Mouse (Mus musculus) heart, embryonic 10.5 days (tissue): ENCODE measurements around the gene Epyc. TPM values are rescaled to one million over a fixed set of nuclear protein-coding genes. Genes with fewer than 3 reads are reported as not detected.

Source experiments
- DNase-seq: peaks from one replicate; pipeline ENCODE4 v3.0.0-alpha.2; 2017; ENCODE audit warnings: low spot score
- H3K27ac ChIP-seq: fragments of 300-500 bp; sonication (generic); 2 replicates; pipeline ENCODE4 v1.5.1; 2016; ENCODE audit warnings: mild to moderate bottlenecking
- H3K27me3 ChIP-seq: fragments of 300-500 bp; sonication (generic); 2 replicates; pipeline ENCODE4 v1.6.1; 2016; ENCODE audit warnings: mild to moderate bottlenecking; ENCODE audit not compliant: poor library complexity, insufficient read depth, severe bottlenecking
- H3K36me3 ChIP-seq: fragments of 300-500 bp; sonication (generic); 2 replicates; pipeline ENCODE4 v1.6.1; 2016; ENCODE audit warnings: mild to moderate bottlenecking, moderate library complexity
- H3K4me1 ChIP-seq: fragments of 300-500 bp; sonication (generic); 2 replicates; pipeline ENCODE4 v1.6.1; 2016; ENCODE audit warnings: mild to moderate bottlenecking
- H3K4me3 ChIP-seq: fragments of 300-500 bp; sonication (generic); 2 replicates; pipeline ENCODE4 v1.5.1; 2016; ENCODE audit warnings: mild to moderate bottlenecking, moderate library complexity
- H3K9me3 ChIP-seq: fragments of 300-500 bp; sonication (generic); 2 replicates; pipeline ENCODE4 v1.6.1; 2016; ENCODE audit warnings: mild to moderate bottlenecking, moderate library complexity
- WGBS: fragments of 180-500 bp; shearing (Covaris S2); methylation state at CpG from one replicate; pipeline ENCODE4 v1.1.7; 2016; 5-methylcytosine and 5-hydroxymethylcytosine counted together
- polyA plus RNA-seq: library from polyadenylated mRNA; unstranded; fragments of >200 nt; fragmentation: Nextera tagmentation; extraction: Ambion mirVana; gene quantifications from 2 replicates; pipeline ENCODE4 v1.2.1, GENCODE M21; 2016

Gene Epyc
- polyA plus RNA-seq: 0.18 and 0.29 TPM in 2 replicates

GRCm38 (mm10) chr10:97643768-97644167 is at the start of gene Epyc:
Gene Epyc (plus strand): TSS chr10:97644068.
- H3K27ac ChIP-seq: no peak within 1 kb of the TSS
- no peaks in the 10 kb centered on the region for H3K36me3 ChIP-seq
- H3K27me3 ChIP-seq: no peaks in the 10 kb centered on the region
- no peak within 1 kb of the TSS for H3K4me3 ChIP-seq
- no peaks in the 10 kb centered on the region for H3K4me1 ChIP-seq
- no peaks in the 10 kb centered on the region for H3K9me3 ChIP-seq
- DNase-seq: no peak
- 75% methylated on average over 2 of the region's 2 CpGs for WGBS

- Histone ChIP-seq H3K4me3 (no peak overlapping the region), H3K27me3 (no peaks in the 10 kb centered on the region), H3K27ac (no peak overlapping the region), H3K36me3 (no peaks in the 10 kb centered on the region), H3K4me1 (no peaks in the 10 kb centered on the region), H3K9me3 (no peaks in the 10 kb centered on the region)
- no peak for DNase-seq
- WGBS: 66% methylated on average over 1 of the region's 1 CpGs
Observed at GRCm38 (mm10) chr10:97595680-97596079, 48.2 kb upstream of the Epyc start.

- no peak for DNase-seq
- WGBS: 68% methylated on average over 4 of the region's 4 CpGs
- no peaks in the 10 kb centered on the region for H3K4me1 ChIP-seq
- no peaks in the 10 kb centered on the region for H3K9me3 ChIP-seq
- no peaks in the 10 kb centered on the region for H3K36me3 ChIP-seq
- no peaks in the 10 kb centered on the region for H3K27me3 ChIP-seq
- H3K27ac ChIP-seq: no peak overlapping the region
- no peak overlapping the region for H3K4me3 ChIP-seq
Observed at GRCm38 (mm10) chr10:97601744-97602143, 42.1 kb upstream of the Epyc start.

- Histone ChIP-seq H3K27ac (no peak overlapping the region), H3K27me3 (no peaks in the 10 kb centered on the region), H3K4me3 (no peak overlapping the region), H3K9me3 (no peaks in the 10 kb centered on the region), H3K36me3 (no peaks in the 10 kb centered on the region), H3K4me1 (no peaks in the 10 kb centered on the region)
- DNase-seq: peak; percentile 76
Observed at GRCm38 (mm10) chr10:97603256-97603655, 40.6 kb upstream of the Epyc start.

- no peaks in the 10 kb centered on the region for H3K27me3 ChIP-seq
- no peaks in the 10 kb centered on the region for H3K4me1 ChIP-seq
- WGBS: 74% methylated on average over 2 of the region's 2 CpGs
- no peak for DNase-seq
- H3K27ac ChIP-seq: no peak within 1 kb of the TSS
- H3K36me3 ChIP-seq: no peaks in the 10 kb centered on the region
- H3K9me3 ChIP-seq: no peaks in the 10 kb centered on the region
- no peak within 1 kb of the TSS for H3K4me3 ChIP-seq
Observed at GRCm38 (mm10) chr10:97606579-97606978, 37.3 kb upstream of the Epyc start, which contains the start of gene Kera. Gene Kera (plus strand): TSS chr10:97606879.

- Histone ChIP-seq H3K4me1 (no peaks in the 10 kb centered on the region), H3K36me3 (no peaks in the 10 kb centered on the region), H3K9me3 (no peaks in the 10 kb centered on the region), H3K27me3 (no peaks in the 10 kb centered on the region), H3K4me3 (no peak overlapping the region), H3K27ac (no peak overlapping the region)
- WGBS: 81% methylated on average over 1 of the region's 1 CpGs
- no peak for DNase-seq
Observed at GRCm38 (mm10) chr10:97622328-97622727, 21.5 kb upstream of the Epyc start.

- Histone ChIP-seq H3K9me3 (no peaks in the 10 kb centered on the region), H3K4me3 (no peak overlapping the region), H3K27me3 (no peaks in the 10 kb centered on the region), H3K4me1 (no peaks in the 10 kb centered on the region), H3K27ac (no peak overlapping the region), H3K36me3 (no peaks in the 10 kb centered on the region)
- no peak for DNase-seq
- WGBS: 81% methylated on average over 2 of the region's 2 CpGs
Observed at GRCm38 (mm10) chr10:97624381-97624780, 19.5 kb upstream of the Epyc start.

- DNase-seq: no peak
- Histone ChIP-seq H3K4me3 (no peak overlapping the region), H3K36me3 (no peaks in the 10 kb centered on the region), H3K9me3 (no peaks in the 10 kb centered on the region), H3K4me1 (no peaks in the 10 kb centered on the region), H3K27me3 (no peaks in the 10 kb centered on the region), H3K27ac (no peak overlapping the region)
- 52% methylated on average over 4 of the region's 4 CpGs for WGBS
Observed at GRCm38 (mm10) chr10:97625116-97625515, 18.8 kb upstream of the Epyc start.

GRCm38 (mm10) chr10:97626543-97626942 is 17.3 kb upstream of the Epyc start:
- no peaks in the 10 kb centered on the region for H3K27me3 ChIP-seq
- no peaks in the 10 kb centered on the region for H3K4me1 ChIP-seq
- H3K27ac ChIP-seq: no peak overlapping the region
- no peaks in the 10 kb centered on the region for H3K36me3 ChIP-seq
- DNase-seq: no peak
- H3K9me3 ChIP-seq: no peaks in the 10 kb centered on the region
- WGBS: 91% methylated on average over 1 of the region's 1 CpGs
- H3K4me3 ChIP-seq: no peak overlapping the region

GRCm38 (mm10) chr10:97631061-97631460 is 12.8 kb upstream of the Epyc start:
- Histone ChIP-seq H3K36me3 (no peaks in the 10 kb centered on the region), H3K27me3 (no peaks in the 10 kb centered on the region), H3K4me3 (no peak overlapping the region), H3K4me1 (no peaks in the 10 kb centered on the region), H3K27ac (no peak overlapping the region), H3K9me3 (no peaks in the 10 kb centered on the region)
- WGBS: 82% methylated on average over 3 of the region's 3 CpGs
- DNase-seq: no peak

- H3K9me3 ChIP-seq: no peaks in the 10 kb centered on the region
Observed at GRCm38 (mm10) chr10:97641926-97642325, 1.9 kb upstream of the Epyc start.

GRCm38 (mm10) chr10:97650334-97650733 is 6.5 kb downstream of the Epyc start:
- DNase-seq: no peak
- 80% methylated on average over 2 of the region's 2 CpGs for WGBS
- H3K27ac ChIP-seq: no peak overlapping the region
- no peaks in the 10 kb centered on the region for H3K4me1 ChIP-seq
- no peak overlapping the region for H3K4me3 ChIP-seq
- H3K36me3 ChIP-seq: no peaks in the 10 kb centered on the region
- no peaks in the 10 kb centered on the region for H3K27me3 ChIP-seq
- H3K9me3 ChIP-seq: no peaks in the 10 kb centered on the region

More at GRCm38 (mm10) chr10:97641926-97642325, 1.9 kb upstream of the Epyc start:
- Histone ChIP-seq H3K4me1 (no peaks in the 10 kb centered on the region), H3K4me3 (no peak overlapping the region), H3K36me3 (no peaks in the 10 kb centered on the region), H3K27ac (no peak overlapping the region), H3K27me3 (no peaks in the 10 kb centered on the region)
- no peak for DNase-seq
- 79% methylated on average over 2 of the region's 2 CpGs for WGBS

GRCm38 (mm10) chr10:97659489-97659888 is 15.6 kb downstream of the Epyc start:
- Histone ChIP-seq H3K36me3 (no peaks in the 10 kb centered on the region), H3K4me3 (no peak overlapping the region), H3K4me1 (no peaks in the 10 kb centered on the region), H3K27ac (no peak overlapping the region), H3K9me3 (no peaks in the 10 kb centered on the region), H3K27me3 (no peaks in the 10 kb centered on the region)
- no peak for DNase-seq
- WGBS: 64% methylated on average over 1 of the region's 1 CpGs

GRCm38 (mm10) chr10:97668656-97669055 is 24.8 kb downstream of the Epyc start:
- no peak overlapping the region for H3K27ac ChIP-seq
- DNase-seq: no peak

More at GRCm38 (mm10) chr10:97668656-97669055, 24.8 kb downstream of the Epyc start:
- no peaks in the 10 kb centered on the region for H3K36me3 ChIP-seq
- 60% methylated on average over 4 of the region's 4 CpGs for WGBS
- no peaks in the 10 kb centered on the region for H3K4me1 ChIP-seq
- H3K4me3 ChIP-seq: no peak overlapping the region
- H3K9me3 ChIP-seq: no peaks in the 10 kb centered on the region
- no peaks in the 10 kb centered on the region for H3K27me3 ChIP-seq
